Mouse (Mus musculus) E14TG2a.4 (cell line): Measurements from ENCODE around the gene Cwh43.
A peak's percentile ranks its signal among the peaks of the same experiment; 100 is the strongest.

Experiments used
- H3K27me3 ChIP-seq: 2 replicates; pipeline ENCODE4 v1.6.1; 2014; ENCODE audit warnings: low read length, control low read depth; ENCODE audit not compliant: insufficient read depth
- H3K36me3 ChIP-seq: 2 replicates; pipeline ENCODE4 v1.6.1; 2014; ENCODE audit warnings: low read length, control low read depth; ENCODE audit not compliant: insufficient read depth
- H3K4me1 ChIP-seq: replicated peaks from 2 replicates; pipeline ENCODE4 v1.6.1; 2014; ENCODE audit warnings: low read depth, low read length, control low read depth
- H3K4me3 ChIP-seq: replicated peaks from 2 replicates; pipeline ENCODE4 v1.5.1; 2014; ENCODE audit warnings: mild to moderate bottlenecking, low read length
- H3K9me3 ChIP-seq: 2 replicates; pipeline ENCODE4 v1.6.1; 2014; ENCODE audit warnings: low read length, control low read depth
- CTCF ChIP-seq: conservative IDR thresholded peaks from 2 replicates; pipeline ENCODE4 v1.5.1; 2014; ENCODE audit warnings: low read length
- NANOG ChIP-seq: IDR thresholded peaks from 2 replicates; pipeline ENCODE4 v1.6.1; 2014; ENCODE audit warnings: borderline replicate concordance, low read length, mixed read lengths
- POU5F1 ChIP-seq: IDR thresholded peaks from 2 replicates; pipeline ENCODE4 v1.6.1; 2014; ENCODE audit warnings: low read length, borderline replicate concordance

Cwh43 gene

DNA sequence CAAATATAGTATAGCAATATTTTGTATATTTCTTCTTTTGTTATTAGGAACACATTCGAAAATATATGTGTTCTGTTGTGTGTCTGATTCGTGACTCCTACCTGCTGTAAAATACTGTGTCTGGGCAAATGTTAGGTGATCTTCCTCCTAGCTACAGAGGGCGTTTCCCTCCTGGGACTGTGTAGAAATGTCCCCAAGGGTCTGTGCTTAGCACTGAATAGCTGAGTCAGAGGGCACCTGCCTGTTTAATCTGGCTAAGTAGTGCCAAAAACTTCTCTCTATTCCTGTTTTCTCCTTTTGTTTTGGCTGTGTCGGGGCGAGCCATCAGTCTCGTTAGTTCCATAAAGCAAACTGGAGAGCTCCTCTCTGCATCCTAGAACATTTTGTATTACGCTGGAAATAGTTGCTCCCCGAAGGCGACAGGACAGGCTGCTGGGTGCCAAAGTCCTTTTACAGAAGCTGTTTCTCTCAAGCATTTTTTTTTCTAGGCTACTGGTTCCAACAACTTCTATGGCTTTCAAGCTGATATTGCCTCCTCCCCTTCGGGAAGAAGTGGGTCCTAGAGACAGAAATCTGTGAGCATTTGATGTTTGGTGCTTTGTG lies 36.9 kb upstream of the Cwh43 start:
- peaks cover 70% of the 10 kb centered on the region for H3K4me1 ChIP-seq
- H3K36me3 ChIP-seq: no peaks in the 10 kb centered on the region
- H3K4me3 ChIP-seq: 0 out of 2 replicates have a peak overlapping the region, but pooled peaks have one; percentile 17
- H3K27me3 ChIP-seq: no peaks in the 10 kb centered on the region
- no peaks in the 10 kb centered on the region for H3K9me3 ChIP-seq
- TF ChIP-seq CTCF (no peak), POU5F1 (no peak), NANOG (no peak)

DNA sequence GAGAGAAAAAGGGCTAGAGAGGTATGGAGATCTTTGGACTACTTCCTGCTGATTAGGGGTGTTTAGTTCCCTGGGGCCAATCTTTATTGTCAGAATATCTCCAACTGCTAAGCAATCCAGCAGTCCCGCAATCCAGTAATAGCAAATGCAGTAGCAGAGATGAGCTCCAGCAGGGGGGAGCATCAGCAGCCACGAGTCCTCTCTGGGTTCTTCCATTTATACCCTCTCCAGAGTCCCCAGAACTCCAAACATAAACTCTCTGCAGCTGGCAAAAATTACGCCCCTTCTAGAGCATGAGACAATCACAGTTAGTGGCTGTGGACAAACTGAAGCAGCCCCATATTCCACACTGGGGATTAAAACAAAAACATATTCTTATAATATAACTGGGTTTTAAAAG lies 36.1 kb upstream of the Cwh43 start:
- no peaks in the 10 kb centered on the region for H3K36me3 ChIP-seq
- no peaks in the 10 kb centered on the region for H3K27me3 ChIP-seq
- TF ChIP-seq NANOG: no peak
- TF ChIP-seq CTCF: no peak
- TF ChIP-seq POU5F1: no peak
- no peak overlapping the region for H3K4me3 ChIP-seq
- H3K9me3 ChIP-seq: no peaks in the 10 kb centered on the region
- H3K4me1 ChIP-seq: peaks cover 70% of the 10 kb centered on the region

DNA sequence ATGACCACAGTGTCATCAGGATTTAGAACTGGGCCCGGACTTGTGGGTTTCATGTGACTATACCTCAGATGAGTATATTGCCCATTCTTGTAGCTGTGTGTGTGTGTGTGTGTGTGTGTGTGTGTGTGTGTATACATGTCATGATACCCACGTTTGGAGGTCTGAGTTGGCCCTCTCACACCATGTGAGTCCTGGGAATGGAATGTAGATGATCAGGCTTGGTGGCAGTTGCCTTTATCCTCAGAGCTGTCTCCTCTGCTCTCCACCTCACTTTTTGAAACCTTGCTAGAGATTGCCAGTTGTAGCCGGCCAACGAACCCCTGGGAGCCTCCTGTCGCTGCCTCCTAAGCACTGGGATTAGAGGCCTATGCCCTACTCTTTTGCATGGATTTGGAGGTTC lies 33.3 kb upstream of the Cwh43 start:
- Histone ChIP-seq H3K27me3 (0 out of 2 replicates have a peak, but pooled peaks cover 7% of the 10 kb centered on the region), H3K9me3 (no peaks in the 10 kb centered on the region), H3K36me3 (no peaks in the 10 kb centered on the region), H3K4me1 (peaks cover 58% of the 10 kb centered on the region), H3K4me3 (no peak overlapping the region)
- TF ChIP-seq NANOG: no peak
- no peak for TF ChIP-seq CTCF
- no peak for TF ChIP-seq POU5F1

DNA sequence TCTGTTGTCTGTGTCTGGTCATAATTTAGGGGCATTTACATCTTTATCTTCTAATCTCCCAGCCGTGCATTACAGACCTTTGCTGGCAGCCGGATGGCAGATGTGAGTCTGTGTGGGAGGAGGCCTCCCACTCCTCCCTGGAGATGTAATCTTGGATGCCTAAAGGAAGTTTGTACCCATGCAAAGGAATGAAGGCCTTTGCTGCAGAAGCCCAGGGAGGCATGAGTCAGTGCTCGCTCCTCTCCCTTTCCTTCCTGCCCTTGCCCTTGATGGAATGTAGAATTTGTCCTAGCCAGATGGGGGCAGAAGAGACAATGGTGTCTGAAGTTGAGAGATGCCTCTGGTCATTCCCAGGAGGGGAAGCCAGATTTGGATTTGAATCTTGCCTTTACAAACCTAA lies 32.7 kb upstream of the Cwh43 start:
- TF ChIP-seq CTCF (no peak), POU5F1 (no peak), NANOG (no peak)
- Histone ChIP-seq H3K27me3 (0 out of 2 replicates have a peak, but pooled peaks cover 7% of the 10 kb centered on the region), H3K4me3 (no peak overlapping the region), H3K9me3 (no peaks in the 10 kb centered on the region), H3K4me1 (peaks cover 52% of the 10 kb centered on the region), H3K36me3 (no peaks in the 10 kb centered on the region)

DNA sequence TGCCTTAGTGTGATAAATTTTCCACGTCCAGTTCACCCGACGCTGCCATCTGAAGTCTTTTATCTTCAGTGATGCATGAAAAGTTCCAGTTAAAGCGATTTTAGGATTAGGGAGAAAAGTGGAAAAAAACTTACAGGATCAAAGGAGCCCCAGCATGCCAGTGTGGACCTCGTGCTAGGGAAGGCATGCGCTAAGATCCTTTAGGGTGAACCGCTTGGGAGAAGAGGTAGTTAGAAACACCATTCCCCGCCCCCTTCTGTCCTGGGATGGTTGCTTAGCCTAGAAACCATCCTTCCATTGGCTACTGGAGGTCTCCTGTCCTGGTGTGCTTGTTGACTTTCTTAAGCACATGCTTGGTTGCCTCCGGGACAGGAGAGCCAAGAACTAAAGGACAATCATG lies 29.8 kb upstream of the Cwh43 start:
- no peaks in the 10 kb centered on the region for H3K36me3 ChIP-seq
- no peaks in the 10 kb centered on the region for H3K9me3 ChIP-seq
- 0 out of 2 replicates have a peak, but pooled peaks cover 7% of the 10 kb centered on the region for H3K27me3 ChIP-seq
- TF ChIP-seq CTCF (no peak), NANOG (no peak), POU5F1 (no peak)
- H3K4me1 ChIP-seq: peaks cover 34% of the 10 kb centered on the region
- H3K4me3 ChIP-seq: no peak overlapping the region

DNA sequence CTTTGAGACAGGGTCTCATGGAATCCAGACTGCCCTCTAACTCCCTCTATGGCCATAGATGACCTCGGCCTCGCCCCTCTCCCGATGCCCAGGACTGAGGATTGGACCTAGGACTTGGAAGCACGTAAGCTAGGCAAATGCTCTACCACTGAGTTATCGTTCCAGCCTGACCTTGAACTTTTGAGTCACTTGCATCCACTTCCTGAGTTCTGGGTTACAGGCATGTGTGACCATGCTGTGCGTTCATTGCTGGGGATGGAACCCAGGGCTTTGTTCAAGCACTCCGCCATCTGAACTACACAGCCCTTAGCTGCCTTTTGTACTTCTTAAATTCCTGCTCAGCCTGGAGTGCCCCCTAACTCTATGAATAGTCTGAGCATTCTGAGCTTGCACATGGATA lies 29.4 kb upstream of the Cwh43 start:
- Histone ChIP-seq H3K4me3 (no peak overlapping the region), H3K9me3 (no peaks in the 10 kb centered on the region), H3K4me1 (peaks cover 31% of the 10 kb centered on the region), H3K36me3 (no peaks in the 10 kb centered on the region), H3K27me3 (peaks cover 10% of the 10 kb centered on the region; the same call in 1 of the 2 replicates)
- TF ChIP-seq NANOG: 0 out of 2 replicates have a peak, but pooled peaks have one; percentile 25
- TF ChIP-seq POU5F1: no peak
- TF ChIP-seq CTCF: no peak

DNA sequence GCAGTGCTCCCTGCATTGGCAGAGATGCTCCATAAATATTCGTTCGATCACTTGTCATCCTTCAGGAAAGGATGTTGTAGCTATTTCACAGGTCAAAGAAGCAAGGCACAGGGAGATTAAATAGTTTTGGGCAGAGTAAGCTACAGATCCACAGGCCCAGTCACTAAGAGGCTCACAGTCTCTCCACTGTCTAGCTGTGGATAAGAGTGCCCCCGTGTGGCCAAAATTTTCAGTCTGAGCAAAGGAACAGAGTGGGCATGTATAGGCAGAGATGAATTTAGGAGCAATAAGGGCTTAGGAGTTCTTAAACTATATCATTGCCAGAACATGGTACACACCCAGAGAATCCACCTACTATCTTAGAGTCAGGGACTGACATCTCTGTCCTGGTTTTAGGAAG lies 26.0 kb upstream of the Cwh43 start:
- peaks cover 20% of the 10 kb centered on the region for H3K4me1 ChIP-seq
- H3K36me3 ChIP-seq: no peaks in the 10 kb centered on the region
- H3K27me3 ChIP-seq: peaks cover 11% of the 10 kb centered on the region; the same call in 1 of the 2 replicates

DNA sequence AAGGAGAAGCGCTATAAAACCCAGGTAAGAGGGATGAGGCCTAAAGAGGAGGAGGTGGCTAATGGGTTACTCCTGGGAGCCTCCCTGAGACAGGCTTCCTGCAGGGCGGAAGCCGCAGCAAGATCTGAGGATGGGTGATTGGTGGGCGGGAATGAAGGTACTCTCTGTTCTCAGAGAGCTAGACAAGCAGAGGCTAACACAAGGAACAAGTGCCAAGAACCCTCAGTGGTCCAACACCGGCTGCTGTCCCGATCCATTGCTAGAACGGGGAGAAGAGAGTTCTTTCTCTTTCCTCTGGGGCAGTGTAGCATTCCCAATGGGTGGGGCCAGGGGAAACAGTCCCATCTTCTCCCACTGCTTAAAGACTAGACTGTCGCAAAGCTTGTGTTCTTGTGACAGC lies 25.0 kb upstream of the Cwh43 start:
- TF ChIP-seq CTCF (no peak), NANOG (no peak), POU5F1 (no peak)
- H3K36me3 ChIP-seq: no peaks in the 10 kb centered on the region
- H3K4me1 ChIP-seq: peaks cover 18% of the 10 kb centered on the region
- H3K9me3 ChIP-seq: no peaks in the 10 kb centered on the region
- no peak overlapping the region for H3K4me3 ChIP-seq
- H3K27me3 ChIP-seq: peaks cover 7% of the 10 kb centered on the region; the same call in 1 of the 2 replicates

More for the DNA sequence above, 26.0 kb upstream of the Cwh43 start:
- Histone ChIP-seq H3K9me3 (no peaks in the 10 kb centered on the region), H3K4me3 (no peak overlapping the region)
- TF ChIP-seq CTCF (peak; percentile 70), POU5F1 (no peak)

DNA sequence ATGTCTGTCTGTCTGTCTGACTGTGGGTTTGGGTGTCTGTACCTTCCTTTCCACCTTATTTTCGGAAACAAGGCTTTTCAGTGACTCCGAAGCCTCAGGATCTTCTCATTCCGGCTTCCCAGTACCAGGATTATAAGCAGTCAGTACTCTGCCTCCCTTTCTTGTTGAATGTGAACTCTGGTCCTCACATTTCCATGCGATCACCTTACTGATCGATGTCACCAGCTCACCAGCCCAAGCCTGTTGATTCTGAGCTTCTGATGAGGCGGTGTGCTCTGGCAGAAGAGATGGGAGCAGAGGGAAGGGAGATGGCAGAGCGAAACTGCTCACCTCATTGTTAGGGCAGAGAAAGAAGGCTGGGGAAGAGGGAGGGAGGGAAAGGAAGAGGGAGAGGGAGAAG lies 24.4 kb upstream of the Cwh43 start:
- no peaks in the 10 kb centered on the region for H3K9me3 ChIP-seq
- H3K27me3 ChIP-seq: peaks cover 4% of the 10 kb centered on the region; the same call in 1 of the 2 replicates
- TF ChIP-seq POU5F1 (no peak), NANOG (no peak), CTCF (no peak)
- no peak overlapping the region for H3K4me3 ChIP-seq
- peaks cover 12% of the 10 kb centered on the region for H3K4me1 ChIP-seq
- no peaks in the 10 kb centered on the region for H3K36me3 ChIP-seq
